Mouse (Mus musculus): Measurements from ENCODE around the gene Gm20388.

The Gm20388 gene

GRCm38 (mm10) chr8:121977819-121978590 is 2067.4 kb downstream of the Gm20388 start:
- DNase-seq (ENCODE audit: low read depth in 2 of 2, low spot score in 2 of 2): no peak

GRCm38 (mm10) chr8:121978670-121979069 is 2068.0 kb downstream of the Gm20388 start:
- DNase-seq (ENCODE audit: low read depth in 2 of 2, low spot score in 2 of 2): no peak

- DNase-seq (ENCODE audit: low read depth in 2 of 2, low spot score in 2 of 2): no peak
Observed at GRCm38 (mm10) chr8:121980792-121981519, 2070.3 kb downstream of the Gm20388 start.

GRCm38 (mm10) chr8:121981520-121981895 is 2070.9 kb downstream of the Gm20388 start:
- DNase-seq (ENCODE audit: low read depth in 2 of 2, low spot score in 2 of 2): no peak

GRCm38 (mm10) chr8:121985673-121986072 is 2075.0 kb downstream of the Gm20388 start:
- DNase-seq (ENCODE audit: low read depth in 2 of 2, low spot score in 2 of 2): no peak

- no peak for DNase-seq (ENCODE audit: low read depth in 2 of 2, low spot score in 2 of 2)
Observed at GRCm38 (mm10) chr8:121987892-121988291, 2077.3 kb downstream of the Gm20388 start.

GRCm38 (mm10) chr8:121990506-121991255 is 2080.0 kb downstream of the Gm20388 start:
- DNase-seq (ENCODE audit: low read depth in 2 of 2, low spot score in 2 of 2): no peak

GRCm38 (mm10) chr8:121991611-121992010 is 2081.0 kb downstream of the Gm20388 start:
- DNase-seq (ENCODE audit: low read depth in 2 of 2, low spot score in 2 of 2): no peak

GRCm38 (mm10) chr8:121992911-121993310 is 2082.3 kb downstream of the Gm20388 start:
- no peak for DNase-seq (ENCODE audit: low read depth in 2 of 2, low spot score in 2 of 2)

- no peak for DNase-seq (ENCODE audit: low read depth in 2 of 2, low spot score in 2 of 2)
Observed at GRCm38 (mm10) chr8:121995112-121995511, 2084.5 kb downstream of the Gm20388 start.

- DNase-seq (ENCODE audit: low read depth in 2 of 2, low spot score in 2 of 2): no peak
Observed at GRCm38 (mm10) chr8:121995895-121996294, 2085.3 kb downstream of the Gm20388 start.

GRCm38 (mm10) chr8:121998631-121999030 is 2088.0 kb downstream of the Gm20388 start:
- no peak for DNase-seq (ENCODE audit: low read depth in 2 of 2, low spot score in 2 of 2)

- DNase-seq (ENCODE audit: low read depth in 2 of 2, low spot score in 2 of 2): no peak
Observed at GRCm38 (mm10) chr8:121999211-121999610, 2088.6 kb downstream of the Gm20388 start.

- no peak for DNase-seq (ENCODE audit: low read depth in 2 of 2, low spot score in 2 of 2)
Observed at GRCm38 (mm10) chr8:122001339-122002115, 2090.9 kb downstream of the Gm20388 start.

- no peak for DNase-seq (ENCODE audit: low read depth in 2 of 2, low spot score in 2 of 2)
Observed at GRCm38 (mm10) chr8:122003646-122004045, 2093.0 kb downstream of the Gm20388 start.

- DNase-seq (ENCODE audit: low read depth in 2 of 2, low spot score in 2 of 2): no peak
Observed at GRCm38 (mm10) chr8:122004131-122004530, 2093.5 kb downstream of the Gm20388 start.

- no peak for DNase-seq (ENCODE audit: low read depth in 2 of 2, low spot score in 2 of 2)
Observed at GRCm38 (mm10) chr8:122005422-122006204, 2095.0 kb downstream of the Gm20388 start.

- DNase-seq (ENCODE audit: low read depth in 2 of 2, low spot score in 2 of 2): no peak
Observed at GRCm38 (mm10) chr8:122006688-122007484, 2096.2 kb downstream of the Gm20388 start.

- no peak for DNase-seq (ENCODE audit: low read depth in 2 of 2, low spot score in 2 of 2)
Observed at GRCm38 (mm10) chr8:122008395-122008794, 2097.8 kb downstream of the Gm20388 start.
